In genomic region chr1:183296877-183297383, GRCm38 (mm10) we compare ENCODE assay signal across 8 mouse cellular contexts. TPM values are rescaled to one million over a fixed set of nuclear protein-coding genes. Genes with fewer than 3 reads are reported as not detected.
DNase-seq lines count a peak whose midpoint lies in the region; ATAC-seq lines count a peak whose summit lies in the region.

Gene Brox, minus strand, starts transcription at chr1:183297269.

- peak within 1 kb of the TSS; percentile 71 for H3K9ac ChIP-seq in heart, embryonic 14.5 days (ENCODE audit: low read length)
- peak within 1 kb of the TSS; percentile 77 for H3K9ac ChIP-seq in liver, embryonic 13.5 days
- peak within 1 kb of the TSS; percentile 67 for H3K9ac ChIP-seq in stomach, embryonic 16.5 days (ENCODE audit: low read length)

- no peaks in the 10 kb centered on the region for H3K9me3 ChIP-seq in heart, embryonic 14.5 days (ENCODE audit: control insufficient read depth, low read length)
- no peaks in the 10 kb centered on the region for H3K9me3 ChIP-seq in liver, embryonic 13.5 days (replicated peaks)
- no peaks in the 10 kb centered on the region for H3K9me3 ChIP-seq in stomach, embryonic 16.5 days (replicated peaks; ENCODE audit: control insufficient read depth, low read length)

- DNase-seq in c-Kit-negative CD71-positive TER-119-positive erythroid progenitor cells, embryonic 14.5 days (ENCODE audit: low read depth, low spot score), result peak; percentile 85
- DNase-seq in fibroblast of lung, adult 2 months (ENCODE audit: low read depth), result peak; percentile 76
- DNase-seq in kidney, postnatal 14 days, result peak; percentile 96
- peak; percentile 92 for DNase-seq in liver, embryonic 13.5 days
- peak; percentile 98 for DNase-seq in neural tube, embryonic 10.5 days (ENCODE audit: extremely low spot score, low spot score)

- H3K4me1 ChIP-seq in heart, embryonic 14.5 days (ENCODE audit: control insufficient read depth in 2 of 2, insufficient read depth in 2 of 2, low read length in 2 of 2), result no peaks in the 10 kb centered on the region
- H3K4me1 ChIP-seq in liver, embryonic 13.5 days (replicated peaks), result peaks cover 7% of the 10 kb centered on the region; the same call in 1 of the 2 replicates
- H3K4me1 ChIP-seq in stomach, embryonic 16.5 days (ENCODE audit: control insufficient read depth, insufficient read depth, low read length), result no peaks in the 10 kb centered on the region

- H3K4me3 ChIP-seq in heart, embryonic 14.5 days (ENCODE audit: control insufficient read depth in 1 of 2, insufficient read depth in 1 of 2, low read depth in 1 of 2, low read length in 2 of 2), result peak within 1 kb of the TSS; percentile 51 to 76
- H3K4me3 ChIP-seq in liver, embryonic 13.5 days (replicated peaks), result peak within 1 kb of the TSS; percentile 66
- peak within 1 kb of the TSS; percentile 53 for H3K4me3 ChIP-seq in stomach, embryonic 16.5 days (replicated peaks; ENCODE audit: low read length)

- no peaks in the 10 kb centered on the region for H3K27me3 ChIP-seq in heart, embryonic 14.5 days (ENCODE audit: control insufficient read depth, insufficient read depth, low read length)
- H3K27me3 ChIP-seq in liver, embryonic 13.5 days, result no peaks in the 10 kb centered on the region
- H3K27me3 ChIP-seq in stomach, embryonic 16.5 days (ENCODE audit: control insufficient read depth, insufficient read depth, low read length), result no peaks in the 10 kb centered on the region

- peak; percentile 79 for ATAC-seq in CD4-positive, CD25-positive, alpha-beta regulatory T cell, adult 4 months
- ATAC-seq in heart, embryonic 14.5 days (ENCODE audit: insufficient number of reproducible peaks, insufficient read depth, low FRiP score, low read depth), result peak; percentile 80
- peak; percentile 88 for ATAC-seq in liver, embryonic 13.5 days (ENCODE audit: low read depth)
- peak; percentile 90 for ATAC-seq in stomach, embryonic 16.5 days (ENCODE audit: insufficient read depth, low FRiP score)

- peaks cover 22% of the 10 kb centered on the region for H3K36me3 ChIP-seq in heart, embryonic 14.5 days (ENCODE audit: control insufficient read depth, insufficient read depth, low read length)
- peaks cover 20% of the 10 kb centered on the region for H3K36me3 ChIP-seq in liver, embryonic 13.5 days
- no peaks in the 10 kb centered on the region; the same call in 1 of the 2 replicates for H3K36me3 ChIP-seq in stomach, embryonic 16.5 days (ENCODE audit: control insufficient read depth, insufficient read depth, low read length)

- H3K27ac ChIP-seq in heart, embryonic 14.5 days (replicated peaks in 1 of 2; ENCODE audit: control insufficient read depth in 1 of 2, insufficient read depth in 1 of 2, low read depth in 2 of 2, low read length in 2 of 2), result peak within 1 kb of the TSS; percentile 59 to 73
- H3K27ac ChIP-seq in liver, embryonic 13.5 days, result peak within 1 kb of the TSS; percentile 82
- peak within 1 kb of the TSS; percentile 47 for H3K27ac ChIP-seq in stomach, embryonic 16.5 days (ENCODE audit: low read length)

- WGBS in heart, embryonic 14.5 days, result under 1% methylated on average over 38 of the region's 39 CpGs
- under 1% methylated on average over 39 of the region's 39 CpGs for WGBS in liver, embryonic 13.5 days (ENCODE audit: insufficient replicate concordance)
- WGBS in stomach, embryonic 16.5 days, result under 1% methylated on average over 38 of the region's 39 CpGs

- H3K4me2 ChIP-seq in heart, embryonic 14.5 days (ENCODE audit: low read length), result peak within 1 kb of the TSS; percentile 64
- peak within 1 kb of the TSS; percentile 71 for H3K4me2 ChIP-seq in liver, embryonic 13.5 days
- H3K4me2 ChIP-seq in stomach, embryonic 16.5 days (ENCODE audit: low read depth, low read length), result peak within 1 kb of the TSS; percentile 54

RNA-seq across cellular contexts. Expression of gene Brox, which starts in this region (rescaled TPM):
- polyA plus RNA-seq in CD4-positive, CD25-positive, alpha-beta regulatory T cell, adult 4 months (2017; shearing (Covaris generic)), result 10 to 100 TPM; 35.4 to 35.9 TPM
- polyA plus RNA-seq in heart, embryonic 14.5 days (2014; fragmentation: Nextera tagmentation; extraction: Ambion mirVana), result 45.4 and 50.0 TPM in 2 replicates
- 17.4 and 22.1 TPM in 2 replicates for polyA plus RNA-seq in liver, embryonic 13.5 days (2015; fragmentation: Nextera tagmentation; extraction: Ambion mirVana)
- 45.6 and 47.9 TPM in 2 replicates for polyA plus RNA-seq in stomach, embryonic 16.5 days (2015; fragmentation: Nextera tagmentation; extraction: Ambion mirVana)

Comparison
In these comparisons a context has a peak if more than half of its experiments do, and no peak if none do; other contexts are left out.
1. Peak in every context shown above with its lines: DNase-seq, ATAC-seq, H3K4me3 ChIP-seq and H3K27ac ChIP-seq.